Mouse (Mus musculus): ENCODE results near the gene Slc26a11.

DNA sequence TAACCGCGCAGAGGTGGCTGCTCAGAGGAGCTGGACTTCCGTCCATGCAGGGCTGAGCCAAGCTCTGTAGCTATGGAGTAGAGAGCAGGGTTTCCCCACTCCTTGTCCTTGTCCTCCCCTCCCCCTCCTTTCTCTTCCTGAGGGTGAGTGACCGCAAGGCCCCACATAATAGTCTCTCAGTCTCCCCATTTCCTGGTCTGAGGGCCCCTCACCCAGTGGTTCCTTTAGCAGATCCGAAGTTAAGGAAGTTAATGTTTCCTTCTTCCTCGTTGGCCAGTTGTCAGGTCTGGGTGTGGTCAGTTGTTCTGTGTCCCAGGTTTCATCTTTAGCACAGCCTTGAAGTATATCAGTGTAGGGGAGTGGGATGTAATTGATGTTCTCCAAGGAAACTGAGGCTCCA lies 20.1 kb downstream of the Slc26a11 start:
- TF ChIP-seq CTCF (IDR thresholded peaks at IDR 0.05; ENCODE audit: low read depth) (no peak), EP300 (IDR thresholded peaks at IDR 0.05; ENCODE audit: low read depth) (no peak)

Data from liver, embryonic 14.5 days (tissue).